Mouse (Mus musculus) midbrain, postnatal 0 days (tissue): ENCODE results near the gene Ccdc97. TPM values are rescaled to one million over a fixed set of nuclear protein-coding genes. Genes with fewer than 3 reads are reported as not detected.
"Not testable (repeated sequence)": the region's sequence is repeated elsewhere in the genome, so short reads cannot be mapped to it uniquely, and the experiment has no call there.

ENCODE experiments used
- ATAC-seq: fragments of 200-750 bp; cut with Nextera tagmentation; 2 replicates; pipeline ENCODE4 v1.8.0; 2017; ENCODE audit warnings: moderate number of reproducible peaks, mild to moderate bottlenecking, moderate TSS enrichment, moderate library complexity; ENCODE audit not compliant: low FRiP score
- DNase-seq: peaks from one replicate; pipeline ENCODE4 v3.0.0-alpha.2; 2015; ENCODE audit warnings: low spot score
- H3K27ac ChIP-seq: fragments of 300-500 bp; sonication (generic); 2 replicates; pipeline ENCODE4 v1.5.1; 2014; ENCODE audit warnings: low read depth, mild to moderate bottlenecking, low read length, mixed read lengths
- H3K27me3 ChIP-seq: fragments of 300-500 bp; sonication (generic); 2 replicates; pipeline ENCODE4 v1.6.1; 2014; ENCODE audit warnings: low read length, control low read depth, mixed read lengths; ENCODE audit not compliant: insufficient read depth
- H3K36me3 ChIP-seq: fragments of 300-500 bp; sonication (generic); 2 replicates; pipeline ENCODE4 v1.6.1; 2014; ENCODE audit warnings: low read length, control low read depth, mixed read lengths; ENCODE audit not compliant: insufficient read depth
- H3K4me1 ChIP-seq: fragments of 300-500 bp; sonication (generic); 2 replicates; pipeline ENCODE4 v1.6.1; 2014; ENCODE audit warnings: mild to moderate bottlenecking, control low read depth, antibody characterized with exemption, low read length, mixed read lengths; ENCODE audit not compliant: insufficient read depth
- H3K4me2 ChIP-seq: fragments of 300-500 bp; sonication (generic); 2 replicates; pipeline ENCODE4 v1.6.1; 2014; ENCODE audit warnings: low read depth, mild to moderate bottlenecking, low read length, mixed read lengths; ENCODE audit not compliant: poor library complexity, severe bottlenecking
- H3K4me3 ChIP-seq: fragments of 300-500 bp; sonication (generic); 2 replicates; pipeline ENCODE4 v1.5.1; 2014; ENCODE audit warnings: low read depth, mild to moderate bottlenecking, low read length, moderate library complexity
- H3K9ac ChIP-seq: fragments of 300-500 bp; sonication (generic); replicated peaks from 2 replicates; pipeline ENCODE4 v1.6.1; 2014; ENCODE audit warnings: mild to moderate bottlenecking, low read length, moderate library complexity, mixed read lengths; ENCODE audit not compliant: poor library complexity, severe bottlenecking
- H3K9me3 ChIP-seq: fragments of 300-500 bp; sonication (generic); 2 replicates; pipeline ENCODE4 v1.6.1; 2016; ENCODE audit warnings: low read length, control low read depth
- CTCF ChIP-seq: IDR thresholded peaks from 2 replicates; pipeline ENCODE4 v1.5.1; 2016; ENCODE audit warnings: antibody characterized with exemption, mild to moderate bottlenecking
- WGBS: fragments of 180-500 bp; shearing (Covaris S2); extraction: QIAGEN DNeasy Blood & Tissue Kit; methylation state at CpG from one replicate; pipeline ENCODE4 v1.1.7; 2014; 5-methylcytosine and 5-hydroxymethylcytosine counted together
- polyA plus RNA-seq: library from polyadenylated mRNA; unstranded; fragments of >200 nt; fragmentation: Nextera tagmentation; extraction: Ambion mirVana; gene quantifications from 2 replicates; pipeline ENCODE4 v1.2.1, GENCODE M21; 2015
- total RNA-seq: library from RNA; depleted of rRNA; stranded (reverse); fragments of >200 nt; gene quantifications from 2 replicates; pipeline ENCODE4 v1.2.3, GENCODE M21; 2014

The Ccdc97 gene
- total and polyA plus RNA-seq, 2 experiments from 2014 or later: 29.1 to 38.3 TPM

DNA sequence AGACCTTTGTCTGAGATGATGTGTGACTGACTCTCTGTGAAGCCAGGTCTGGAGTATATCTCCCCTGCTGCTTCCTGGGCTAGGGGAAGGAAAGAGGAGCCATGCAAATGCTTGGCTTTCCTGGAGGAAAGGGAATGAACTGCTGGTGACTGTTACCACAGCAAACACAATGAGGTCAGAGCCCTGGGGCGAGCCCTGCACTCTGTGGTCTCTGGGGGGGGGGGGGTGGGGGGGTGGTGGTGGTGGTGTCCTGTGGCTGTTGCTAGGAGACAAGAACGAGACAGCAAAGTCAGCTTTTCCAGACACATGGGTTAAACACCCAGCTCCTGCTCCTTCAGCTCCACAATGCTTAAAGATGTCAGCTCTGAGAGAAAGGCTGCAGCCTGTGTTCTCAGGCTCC lies 10.5 kb upstream of the Ccdc97 start:
- WGBS: 52% methylated on average over 2 of the region's 2 CpGs
- no peak overlapping the region for H3K4me3 ChIP-seq
- H3K4me1 ChIP-seq: no peaks in the 10 kb centered on the region
- H3K36me3 ChIP-seq: peaks cover 91% of the 10 kb centered on the region
- no peak overlapping the region for H3K4me2 ChIP-seq
- no peak for TF ChIP-seq CTCF
- DNase-seq (no peak), ATAC-seq (no peak)
- no peaks in the 10 kb centered on the region for H3K9me3 ChIP-seq
- H3K9ac ChIP-seq: no peak overlapping the region
- no peaks in the 10 kb centered on the region for H3K27me3 ChIP-seq
- no peak overlapping the region for H3K27ac ChIP-seq

DNA sequence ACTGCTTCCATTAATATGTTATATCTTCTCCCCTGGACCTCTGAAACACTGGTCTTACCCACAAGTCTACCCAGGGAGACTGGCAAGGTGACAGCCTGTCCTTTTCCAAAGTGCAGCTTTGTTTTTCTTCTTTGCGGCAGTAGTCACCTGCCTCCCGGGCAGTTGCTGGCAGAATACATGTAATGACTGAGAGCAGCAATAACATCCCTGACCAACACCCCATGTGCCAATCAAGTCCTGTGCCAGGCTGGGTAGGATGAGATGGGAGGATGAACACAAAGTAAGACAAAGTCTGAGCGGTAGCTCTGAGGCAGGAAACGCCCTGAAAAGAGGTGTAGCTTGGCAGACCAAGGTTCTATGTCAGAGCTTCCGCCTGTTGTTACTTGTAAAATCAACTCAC lies 8.9 kb upstream of the Ccdc97 start:
- Histone ChIP-seq H3K9me3 (no peaks in the 10 kb centered on the region), H3K9ac (no peak overlapping the region), H3K4me3 (no peak overlapping the region), H3K4me1 (no peaks in the 10 kb centered on the region), H3K36me3 (peaks cover 91% of the 10 kb centered on the region), H3K27ac (no peak overlapping the region), H3K4me2 (no peak overlapping the region), H3K27me3 (no peaks in the 10 kb centered on the region)
- 96% methylated on average over 5 of the region's 5 CpGs for WGBS
- ATAC-seq: no peak
- no peak for DNase-seq
- TF ChIP-seq CTCF: no peak

DNA sequence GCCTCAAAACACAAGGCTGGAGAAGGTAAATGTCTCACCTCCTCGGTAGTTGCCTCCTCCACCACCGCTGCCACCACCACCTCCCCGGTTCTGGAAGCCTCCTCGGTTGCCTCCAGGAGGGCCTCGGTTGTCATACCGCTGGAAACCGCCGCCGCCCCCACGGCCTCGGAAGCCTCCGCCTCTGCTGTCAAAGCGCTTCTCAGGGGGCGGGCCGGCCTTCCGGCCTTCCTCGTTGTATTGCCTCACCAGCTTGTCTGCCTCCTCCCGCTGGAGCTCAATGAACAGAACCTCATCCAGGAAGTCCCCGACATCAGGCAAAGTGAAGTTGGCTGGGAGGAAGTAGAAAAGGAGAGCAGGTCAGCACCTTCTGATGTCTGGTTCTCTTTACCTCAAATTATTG lies 7.0 kb upstream of the Ccdc97 start:
- H3K27me3 ChIP-seq: no peaks in the 10 kb centered on the region
- H3K9ac ChIP-seq: no peak overlapping the region
- ATAC-seq (no peak), DNase-seq (no peak)
- TF ChIP-seq CTCF: no peak
- H3K4me1 ChIP-seq: no peaks in the 10 kb centered on the region
- no peaks in the 10 kb centered on the region for H3K9me3 ChIP-seq
- H3K36me3 ChIP-seq: peaks cover 82% of the 10 kb centered on the region
- no peak overlapping the region for H3K27ac ChIP-seq
- H3K4me2 ChIP-seq: no peak overlapping the region
- no peak overlapping the region for H3K4me3 ChIP-seq
- WGBS: 88% methylated on average over 19 of the region's 19 CpGs

DNA sequence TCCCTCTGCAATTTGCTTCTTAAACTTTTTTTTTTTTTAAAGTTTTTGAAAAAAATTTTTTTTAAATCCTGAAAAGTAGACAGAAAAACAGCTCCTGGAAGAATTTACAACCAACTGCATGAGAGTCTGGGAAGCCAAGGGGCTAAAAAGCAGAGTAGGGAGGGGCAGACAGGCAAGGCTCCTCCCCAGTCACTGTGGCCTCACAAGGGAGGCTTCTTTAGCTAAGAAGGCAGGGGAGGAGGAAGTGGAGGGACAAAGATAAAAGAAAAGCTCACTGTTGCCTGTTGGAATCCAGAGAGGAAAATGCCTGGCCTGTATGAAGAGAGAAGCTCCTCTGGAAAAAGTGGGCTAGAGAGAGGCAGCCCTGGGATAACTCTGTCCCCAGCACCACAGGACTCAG lies 2.9 kb upstream of the Ccdc97 start:
- peaks cover 53% of the 10 kb centered on the region for H3K36me3 ChIP-seq

DNA sequence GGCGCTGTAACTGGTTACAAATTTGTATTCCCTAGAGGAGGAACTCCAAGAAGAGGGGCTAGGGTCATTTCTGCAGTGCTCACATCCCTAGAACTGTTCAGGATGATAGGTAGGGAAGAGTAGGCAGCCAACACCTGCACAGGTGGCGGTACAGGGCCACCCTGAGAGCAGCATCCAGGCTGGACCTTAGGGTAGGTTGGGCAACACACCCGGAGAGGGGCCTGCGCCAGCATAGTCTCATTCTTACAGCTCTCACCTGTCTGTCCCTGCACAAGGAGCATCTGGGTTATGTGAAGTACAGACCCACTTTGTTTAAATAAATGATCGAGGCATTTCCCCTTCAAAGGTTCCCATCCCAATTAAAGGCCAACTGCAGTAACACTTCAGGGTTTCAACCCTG lies 1.9 kb upstream of the Ccdc97 start:
- WGBS: 95% methylated on average over 5 of the region's 5 CpGs
- H3K36me3 ChIP-seq: peaks cover 48% of the 10 kb centered on the region
- peaks cover 10% of the 10 kb centered on the region; the same call in 1 of the 2 replicates for H3K4me1 ChIP-seq
- no peak for TF ChIP-seq CTCF
- no peak for DNase-seq
- no peaks in the 10 kb centered on the region for H3K9me3 ChIP-seq
- no peak for ATAC-seq
- no peak overlapping the region for H3K9ac ChIP-seq
- no peak overlapping the region for H3K27ac ChIP-seq
- H3K27me3 ChIP-seq: no peaks in the 10 kb centered on the region
- no peak overlapping the region for H3K4me2 ChIP-seq
- no peak overlapping the region for H3K4me3 ChIP-seq

More for the DNA sequence above, 2.9 kb upstream of the Ccdc97 start:
- H3K4me1 ChIP-seq, ATAC-seq, H3K27ac ChIP-seq, H3K27me3 ChIP-seq, H3K4me2 ChIP-seq, H3K9ac ChIP-seq, H3K4me3 ChIP-seq, H3K9me3 ChIP-seq, DNase-seq: not testable (repeated sequence)

DNA sequence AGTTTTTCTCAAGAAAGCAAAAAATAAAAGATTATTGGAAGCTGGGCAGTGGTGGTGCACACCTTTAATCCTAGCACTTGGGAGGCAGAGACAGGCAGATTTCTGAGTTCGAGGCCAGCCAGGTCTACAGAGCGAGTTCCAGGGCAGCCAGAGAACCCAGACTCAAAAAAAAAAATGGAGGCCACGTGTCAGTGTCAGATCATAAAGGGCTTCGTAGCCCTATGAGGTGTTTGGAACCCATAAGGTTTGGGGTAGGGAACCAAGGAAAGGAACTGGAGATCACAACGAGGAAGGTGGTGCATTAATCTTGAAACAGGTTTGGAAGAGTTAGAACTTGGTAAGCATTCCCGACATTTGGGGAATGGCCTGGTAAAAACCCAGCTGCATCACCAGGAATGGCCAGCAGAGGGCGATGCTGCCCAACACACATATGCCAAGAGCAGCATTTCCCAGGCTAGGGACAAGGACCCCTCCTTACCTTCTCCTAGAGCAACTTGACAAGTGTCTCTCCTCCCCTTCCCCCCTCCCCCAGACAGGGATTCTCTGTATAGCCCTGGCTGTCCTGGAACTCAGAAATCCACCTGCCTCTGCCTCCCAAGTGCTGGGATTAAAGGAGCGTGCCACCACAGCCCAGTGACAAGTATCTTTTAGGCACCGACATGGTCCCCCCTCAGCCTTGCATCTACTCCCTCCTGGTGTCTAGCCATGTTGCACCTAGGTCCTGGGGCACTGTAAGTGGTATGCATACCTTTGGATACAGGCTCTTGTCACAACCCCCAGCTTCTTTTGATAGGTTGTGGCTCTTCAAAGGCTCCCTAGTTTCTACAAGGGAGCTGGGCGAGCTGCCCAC lies 1.1 kb upstream of the Ccdc97 start:
- no peak overlapping the region for H3K4me2 ChIP-seq
- H3K4me3 ChIP-seq: no peak overlapping the region
- H3K27ac ChIP-seq: no peak overlapping the region
- peaks cover 49% of the 10 kb centered on the region for H3K36me3 ChIP-seq
- H3K9ac ChIP-seq: no peak overlapping the region
- DNase-seq (peak; percentile 75), ATAC-seq (peak; percentile 44; the same call in 1 of the 2 replicates)
- H3K4me1 ChIP-seq: peaks cover 10% of the 10 kb centered on the region; the same call in 1 of the 2 replicates
- H3K9me3 ChIP-seq: no peaks in the 10 kb centered on the region
- 60% methylated on average over 10 of the region's 10 CpGs for WGBS
- H3K27me3 ChIP-seq: no peaks in the 10 kb centered on the region
- peak; percentile 92 for TF ChIP-seq CTCF
